Mouse (Mus musculus) kidney, postnatal 4 days (tissue): ENCODE data around the gene Arl10.

Experiments used
- DNase-seq, 2 experiments: peaks; one replicate each; pipeline ENCODE4 v3.0.0; 2021; ENCODE audit warnings: mixed read lengths in 2 of 2

Gene Arl10

GRCm38 (mm10) chr13:54621155-54621932 lies 46.5 kb downstream of the Arl10 start, which contains the start of gene Faf2:
TSS of gene Faf2 (plus strand) at chr13:54621784.
- DNase-seq, result peak; percentile 99

DNA sequence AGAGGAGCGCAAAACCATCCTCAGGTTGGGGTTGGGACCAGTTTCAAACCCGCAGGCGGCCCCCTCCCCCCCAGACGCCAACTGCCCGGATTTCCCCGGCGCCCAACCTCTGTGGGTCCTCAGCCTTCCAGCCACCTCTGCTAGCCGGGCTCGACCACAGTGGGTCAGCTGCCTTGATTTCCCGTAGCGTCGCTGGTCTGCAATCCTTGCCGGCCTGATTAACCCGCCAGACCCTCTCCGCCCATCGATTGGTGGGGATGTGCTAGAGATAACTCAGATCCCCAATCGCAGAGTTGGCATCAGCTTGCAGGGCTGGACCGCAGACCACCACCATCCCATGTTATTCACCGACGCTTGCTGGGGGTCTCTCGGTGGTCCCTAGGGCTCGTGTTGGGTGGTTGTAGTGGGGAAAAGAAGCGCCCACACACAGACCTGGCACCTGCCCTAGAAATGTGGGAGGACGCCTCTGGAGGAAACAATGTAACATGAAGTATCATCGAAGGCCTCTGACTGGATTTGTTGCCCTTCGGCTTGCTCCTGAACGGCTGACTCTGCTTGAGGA lies 47.2 kb downstream of the Arl10 start:
- no peak for DNase-seq

- no peak for DNase-seq
Observed at GRCm38 (mm10) chr13:54629128-54629527, 54.3 kb downstream of the Arl10 start.
